Mouse (Mus musculus): ENCODE results near the gene Bsdc1. TPM values are rescaled to one million over a fixed set of nuclear protein-coding genes. Genes with fewer than 3 reads are reported as not detected.
"Not testable (repeated sequence)": the region's sequence is repeated elsewhere in the genome, so short reads cannot be mapped to it uniquely, and the experiment has no call there.

The Bsdc1 gene
- total RNA-seq, 2 experiments from 2014 or later, result 127 to 200 TPM

- no peak for ATAC-seq (replicated peaks; ENCODE audit: low FRiP score, poor library complexity, severe bottlenecking)
These were observed 48.3 kb downstream of the Bsdc1 start for GRCm38 (mm10) chr4:129509650-129510049.

DNA sequence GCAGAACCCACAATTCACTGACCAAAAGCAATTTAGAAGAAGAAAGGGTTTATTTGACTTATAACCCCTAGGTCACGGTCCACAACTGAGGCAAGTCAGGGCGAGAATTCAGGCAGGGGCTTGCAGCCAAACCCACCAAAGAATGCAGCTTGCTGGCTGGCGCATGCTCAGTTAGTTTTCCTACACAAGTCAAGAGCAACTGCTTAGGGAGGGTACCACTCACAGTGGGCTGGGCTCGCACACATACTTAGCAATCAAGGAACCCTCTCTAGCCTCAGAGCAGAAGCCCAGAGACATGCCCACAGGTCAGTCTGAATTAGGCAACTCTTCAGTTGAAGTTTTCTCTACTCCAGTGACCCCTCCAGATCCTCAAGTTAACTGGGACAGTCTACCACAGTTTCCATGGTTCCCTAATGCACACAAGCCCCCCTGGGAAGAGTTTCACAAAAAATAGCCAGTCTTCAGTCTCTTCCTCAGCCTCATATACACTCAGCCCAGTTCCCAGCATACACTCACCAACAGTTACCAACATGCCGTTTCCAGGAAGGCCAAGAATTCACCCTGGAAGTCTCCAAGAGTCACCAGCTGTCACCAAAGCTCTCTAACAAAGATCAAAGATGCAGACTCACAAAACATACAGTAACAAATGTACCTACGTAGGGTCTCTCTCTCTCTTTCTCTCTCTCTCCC, 49.5 kb downstream of the Bsdc1 start:
- no peak for ATAC-seq (replicated peaks; ENCODE audit: low FRiP score, poor library complexity, severe bottlenecking)

- no peak for ATAC-seq (replicated peaks; ENCODE audit: low FRiP score, poor library complexity, severe bottlenecking)
These were observed 50.2 kb downstream of the Bsdc1 start for GRCm38 (mm10) chr4:129511413-129512096.

GRCm38 (mm10) chr4:129513086-129513767, 51.8 kb downstream of the Bsdc1 start, which contains the start of gene Marcksl1:
Gene Marcksl1 (plus strand): TSS chr4:129513581.
- peak; percentile 57 for ATAC-seq (replicated peaks; ENCODE audit: low FRiP score, poor library complexity, severe bottlenecking)

- ATAC-seq (replicated peaks; ENCODE audit: low FRiP score, poor library complexity, severe bottlenecking), result no peak
These were observed 52.5 kb downstream of the Bsdc1 start for GRCm38 (mm10) chr4:129513891-129514290.

GRCm38 (mm10) chr4:129514300-129514898, 53.0 kb downstream of the Bsdc1 start:
- ATAC-seq (replicated peaks; ENCODE audit: low FRiP score, poor library complexity, severe bottlenecking), result peak; percentile 51

DNA sequence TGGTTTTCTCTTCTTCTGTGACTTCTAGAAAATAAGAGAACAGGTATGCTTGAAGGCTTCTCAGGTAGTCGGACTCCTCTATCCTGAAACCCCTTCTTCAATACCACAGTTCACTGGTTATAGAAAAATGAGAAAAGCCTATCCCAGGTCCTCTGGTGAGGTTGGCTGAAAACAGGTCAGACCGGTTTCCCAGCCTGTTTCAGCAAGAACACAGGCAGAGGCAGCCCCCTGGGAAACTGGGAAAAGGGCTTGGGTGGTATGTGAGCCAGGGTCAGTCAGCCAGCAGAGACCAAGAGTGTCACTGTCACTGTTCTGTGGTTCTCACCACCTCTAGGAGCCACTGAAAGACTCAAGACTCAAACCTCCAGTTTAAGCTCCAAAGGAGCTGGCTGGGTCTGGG, 55.5 kb downstream of the Bsdc1 start:
- no peak for ATAC-seq (replicated peaks; ENCODE audit: low FRiP score, poor library complexity, severe bottlenecking)

GRCm38 (mm10) chr4:129518519-129518918, 57.1 kb downstream of the Bsdc1 start:
- ATAC-seq (replicated peaks; ENCODE audit: low FRiP score, poor library complexity, severe bottlenecking), result no peak

DNA sequence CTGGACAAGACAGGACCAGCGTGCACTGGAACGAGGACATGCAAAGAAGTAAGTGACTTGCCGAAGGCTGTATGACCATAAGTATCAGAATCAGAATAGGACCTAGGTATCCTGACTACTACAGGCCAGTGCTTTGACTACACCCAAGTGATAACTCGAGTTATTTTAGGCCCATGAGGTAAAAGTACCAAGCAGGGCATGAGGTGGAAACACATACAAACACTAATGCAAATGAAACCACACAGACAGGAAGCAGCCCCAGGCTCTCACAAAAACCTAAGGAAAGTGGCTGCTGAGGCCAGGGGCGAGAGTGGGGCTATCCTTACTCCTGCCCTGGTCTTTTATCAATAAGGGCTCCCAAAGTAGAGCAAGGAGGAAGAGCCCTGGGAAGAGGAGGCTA, 64.0 kb downstream of the Bsdc1 start:
- no peak for ATAC-seq (replicated peaks; ENCODE audit: low FRiP score, poor library complexity, severe bottlenecking)

DNA sequence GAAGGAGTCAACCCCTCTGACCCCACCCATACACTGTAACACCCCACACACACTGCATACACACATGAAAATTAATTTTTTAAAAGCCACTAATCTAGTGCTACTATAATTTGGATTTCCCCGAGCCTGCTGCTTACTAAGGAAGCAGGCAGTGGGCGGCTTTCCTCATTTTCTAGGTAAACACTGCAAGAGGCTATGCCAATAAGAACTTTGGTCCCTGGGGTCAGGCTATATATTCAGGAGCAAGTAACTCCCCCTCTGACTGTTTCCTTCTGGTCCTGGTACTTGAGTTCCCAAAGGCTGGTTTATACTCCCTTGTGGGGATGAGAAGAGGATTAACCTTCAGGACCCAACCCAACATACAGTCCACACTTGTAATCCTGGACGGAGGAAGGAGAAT, 64.5 kb downstream of the Bsdc1 start:
- ATAC-seq (replicated peaks; ENCODE audit: low FRiP score, poor library complexity, severe bottlenecking), result no peak

DNA sequence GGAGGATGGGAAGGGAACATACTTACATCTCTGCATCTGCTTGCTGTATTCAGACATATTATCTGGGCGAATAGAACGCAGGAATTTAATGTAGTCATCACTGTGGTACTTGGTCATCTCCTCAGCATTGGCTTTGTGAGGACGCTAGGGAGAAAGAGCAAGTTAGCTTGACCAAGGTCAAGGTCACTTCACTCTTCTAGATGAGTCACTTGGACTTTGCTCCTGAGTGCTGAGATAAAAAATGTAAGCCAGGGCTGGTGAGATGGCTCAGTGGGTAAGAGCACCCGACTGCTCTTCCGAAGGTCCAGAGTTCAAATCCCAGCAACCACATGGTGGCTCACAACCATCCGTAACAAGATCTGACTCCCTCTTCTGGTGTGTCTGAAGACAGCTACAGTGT, 67.5 kb downstream of the Bsdc1 start:
- not testable (repeated sequence) for ATAC-seq (replicated peaks; ENCODE audit: low FRiP score, poor library complexity, severe bottlenecking)

Other genes with a start within 250 kb of the Bsdc1 start
- gene C77080, start 200.2 kb upstream of the Bsdc1 start, total RNA-seq (2015; ENCODE audit: low replicate concordance), result not detected in 2 replicates
- not detected in 2 replicates for gene C77080, start 200.2 kb upstream of the Bsdc1 start, total RNA-seq (2017; ENCODE audit: low replicate concordance)
- not detected in 2 replicates for gene Sync, start 174.0 kb upstream of the Bsdc1 start, total RNA-seq (2015; ENCODE audit: low replicate concordance)
- not detected in 2 replicates for gene Sync, start 174.0 kb upstream of the Bsdc1 start, total RNA-seq (2017; ENCODE audit: low replicate concordance)
- 177 and 270 TPM in 2 replicates for gene Rbbp4, start 126.2 kb upstream of the Bsdc1 start, total RNA-seq (2015; ENCODE audit: low replicate concordance)
- gene Rbbp4, start 126.2 kb upstream of the Bsdc1 start, total RNA-seq (2017; ENCODE audit: low replicate concordance), result 159 and 296 TPM in 2 replicates
- 11.5 and 16.8 TPM in 2 replicates for gene Zbtb8os, start 125.9 kb upstream of the Bsdc1 start, total RNA-seq (2015; ENCODE audit: low replicate concordance)
- 16.3 and 23.0 TPM in 2 replicates for gene Zbtb8os, start 125.9 kb upstream of the Bsdc1 start, total RNA-seq (2017; ENCODE audit: low replicate concordance)
- gene Zbtb8a, start 83.5 kb upstream of the Bsdc1 start, total RNA-seq (2015; ENCODE audit: low replicate concordance), result 1.7 and 6.1 TPM in 2 replicates
- gene Zbtb8a, start 83.5 kb upstream of the Bsdc1 start, total RNA-seq (2017; ENCODE audit: low replicate concordance), result 0.98 and 4.6 TPM in 2 replicates
- not detected in 2 replicates for gene Zbtb8b, start 20.7 kb upstream of the Bsdc1 start, total RNA-seq (2015; ENCODE audit: low replicate concordance)
- not detected in 2 replicates for gene Zbtb8b, start 20.7 kb upstream of the Bsdc1 start, total RNA-seq (2017; ENCODE audit: low replicate concordance)
- gene Tssk3, start 29.4 kb downstream of the Bsdc1 start, total RNA-seq (2015; ENCODE audit: low replicate concordance), result not detected in 2 replicates
- gene Tssk3, start 29.4 kb downstream of the Bsdc1 start, total RNA-seq (2017; ENCODE audit: low replicate concordance), result not detected in 2 replicates
- 7.5 TPM in 1 of 2 replicates, not detected in the other for gene Fam229a, start 29.6 kb downstream of the Bsdc1 start, total RNA-seq (2015; ENCODE audit: low replicate concordance)
- not detected in 2 replicates for gene Fam229a, start 29.6 kb downstream of the Bsdc1 start, total RNA-seq (2017; ENCODE audit: low replicate concordance)
- gene Marcksl1, start 52.0 kb downstream of the Bsdc1 start, total RNA-seq (2015; ENCODE audit: low replicate concordance), result 13.8 and 16.9 TPM in 2 replicates
- gene Marcksl1, start 52.0 kb downstream of the Bsdc1 start, total RNA-seq (2017; ENCODE audit: low replicate concordance), result 4.4 and 10.6 TPM in 2 replicates
- gene Hdac1, start 81.1 kb downstream of the Bsdc1 start, total RNA-seq (2015; ENCODE audit: low replicate concordance), result 100 and 125 TPM in 2 replicates
- 102 and 111 TPM in 2 replicates for gene Hdac1, start 81.1 kb downstream of the Bsdc1 start, total RNA-seq (2017; ENCODE audit: low replicate concordance)
- 8.0 and 23.1 TPM in 2 replicates for gene Lck, start 112.1 kb downstream of the Bsdc1 start, total RNA-seq (2015; ENCODE audit: low replicate concordance)
- 8.5 and 10.1 TPM in 2 replicates for gene Lck, start 112.1 kb downstream of the Bsdc1 start, total RNA-seq (2017; ENCODE audit: low replicate concordance)
- gene Fam167b, start 117.0 kb downstream of the Bsdc1 start, total RNA-seq (2015; ENCODE audit: low replicate concordance), result not detected in 2 replicates
- not detected in 2 replicates for gene Fam167b, start 117.0 kb downstream of the Bsdc1 start, total RNA-seq (2017; ENCODE audit: low replicate concordance)
- 79.6 and 96.9 TPM in 2 replicates for gene Eif3i, start 139.1 kb downstream of the Bsdc1 start, total RNA-seq (2015; ENCODE audit: low replicate concordance)
- 59.7 and 69.6 TPM in 2 replicates for gene Eif3i, start 139.1 kb downstream of the Bsdc1 start, total RNA-seq (2017; ENCODE audit: low replicate concordance)
- 113 and 124 TPM in 2 replicates for gene Tmem234, start 139.1 kb downstream of the Bsdc1 start, total RNA-seq (2015; ENCODE audit: low replicate concordance)
- gene Tmem234, start 139.1 kb downstream of the Bsdc1 start, total RNA-seq (2017; ENCODE audit: low replicate concordance), result 96.7 and 118 TPM in 2 replicates
- gene Dcdc2b, start 152.7 kb downstream of the Bsdc1 start, total RNA-seq (2015; ENCODE audit: low replicate concordance), result 2.9 TPM in 1 of 2 replicates, not detected in the other
- gene Dcdc2b, start 152.7 kb downstream of the Bsdc1 start, total RNA-seq (2017; ENCODE audit: low replicate concordance), result 3.7 TPM in 1 of 2 replicates, not detected in the other
- gene Iqcc, start 157.5 kb downstream of the Bsdc1 start, total RNA-seq (2015; ENCODE audit: low replicate concordance), result 4.3 and 14.3 TPM in 2 replicates
- gene Iqcc, start 157.5 kb downstream of the Bsdc1 start, total RNA-seq (2017; ENCODE audit: low replicate concordance), result 4.0 and 10.7 TPM in 2 replicates
- 21.6 and 23.1 TPM in 2 replicates for gene Ccdc28b, start 162.4 kb downstream of the Bsdc1 start, total RNA-seq (2015; ENCODE audit: low replicate concordance)
- 2.7 and 13.2 TPM in 2 replicates for gene Ccdc28b, start 162.4 kb downstream of the Bsdc1 start, total RNA-seq (2017; ENCODE audit: low replicate concordance)
- 8.4 and 9.7 TPM in 2 replicates for gene Txlna, start 179.5 kb downstream of the Bsdc1 start, total RNA-seq (2015; ENCODE audit: low replicate concordance)
- 20.7 and 35.0 TPM in 2 replicates for gene Txlna, start 179.5 kb downstream of the Bsdc1 start, total RNA-seq (2017; ENCODE audit: low replicate concordance)
- gene Kpna6, start 211.2 kb downstream of the Bsdc1 start, total RNA-seq (2015; ENCODE audit: low replicate concordance), result 7.5 and 16.2 TPM in 2 replicates
- 8.7 and 14.6 TPM in 2 replicates for gene Kpna6, start 211.2 kb downstream of the Bsdc1 start, total RNA-seq (2017; ENCODE audit: low replicate concordance)
- 2.2 and 5.9 TPM in 2 replicates for gene Tmem39b, start 235.3 kb downstream of the Bsdc1 start, total RNA-seq (2015; ENCODE audit: low replicate concordance)
- 2.1 TPM in 1 of 2 replicates, not detected in the other for gene Tmem39b, start 235.3 kb downstream of the Bsdc1 start, total RNA-seq (2017; ENCODE audit: low replicate concordance)